Comparison of ENCODE assay signal across 27 mouse cellular contexts in genomic region chr1:62644631-62645278, GRCm38 (mm10). TPM values are rescaled to one million over a fixed set of nuclear protein-coding genes. Genes with fewer than 3 reads are reported as not detected.
DNase-seq lines count a peak whose midpoint lies in the region; ATAC-seq and TF ChIP-seq lines count a peak whose summit lies in the region.
"Had no signal": no experiment of that assay in that cellular context is flagged by ENCODE, and none has a peak within 500 bp of the region (broad histone marks: within the 10 kb centered on the region; RNA-seq: fewer than 3 reads in every experiment).

No protein-coding gene starts in this region.

- no peak overlapping the region for H3K4me3 ChIP-seq in midbrain, embryonic 11.5 days (ENCODE audit: low read depth, low read length)
- no peak overlapping the region for H3K4me3 ChIP-seq in midbrain, postnatal 0 days (ENCODE audit: low read depth, low read length)
- no peak overlapping the region for H3K4me3 ChIP-seq in limb, embryonic 12.5 days (replicated peaks)
- no peak overlapping the region for H3K4me3 ChIP-seq in stomach, postnatal 0 days (ENCODE audit: low read depth, low read length)
- H3K4me3 ChIP-seq: forebrain, embryonic 10.5 days; heart, adult 2 months; heart, embryonic 10.5 days; heart, embryonic 13.5 days had no signal

- H3K27ac ChIP-seq in midbrain, embryonic 11.5 days (ENCODE audit: low read depth, low read length): no peak overlapping the region
- H3K27ac ChIP-seq in midbrain, postnatal 0 days (ENCODE audit: low read depth, low read length): no peak overlapping the region
- peak overlapping the region; percentile 43; the same call in 1 of the 2 replicates for H3K27ac ChIP-seq in limb, embryonic 12.5 days
- H3K27ac ChIP-seq in stomach, postnatal 0 days (replicated peaks): no peak overlapping the region
- H3K27ac ChIP-seq: forebrain, embryonic 10.5 days; heart, adult 2 months; heart, embryonic 10.5 days; heart, embryonic 13.5 days; hindbrain, embryonic 14.5 days had no signal

- H3K4me2 ChIP-seq in midbrain, embryonic 11.5 days: no peak overlapping the region
- no peak overlapping the region for H3K4me2 ChIP-seq in midbrain, postnatal 0 days (ENCODE audit: low read depth, low read length, poor library complexity, severe bottlenecking)
- no peak overlapping the region for H3K4me2 ChIP-seq in limb, embryonic 12.5 days
- no peak overlapping the region for H3K4me2 ChIP-seq in stomach, postnatal 0 days (replicated peaks; ENCODE audit: low read depth)
- H3K4me2 ChIP-seq: heart, embryonic 13.5 days; hindbrain, embryonic 14.5 days had no signal

- no peaks in the 10 kb centered on the region for H3K36me3 ChIP-seq in midbrain, embryonic 11.5 days (ENCODE audit: control insufficient read depth, insufficient read depth, low read length)
- H3K36me3 ChIP-seq in midbrain, postnatal 0 days (ENCODE audit: insufficient read depth, low read length): no peaks in the 10 kb centered on the region
- H3K36me3 ChIP-seq in limb, embryonic 12.5 days: no peaks in the 10 kb centered on the region
- H3K36me3 ChIP-seq in stomach, postnatal 0 days (ENCODE audit: control insufficient read depth, insufficient read depth, low read length): no peaks in the 10 kb centered on the region
- H3K36me3 ChIP-seq: forebrain, embryonic 10.5 days; heart, embryonic 10.5 days; heart, embryonic 13.5 days had no signal

- no peak for TF ChIP-seq CTCF in midbrain, postnatal 0 days (IDR thresholded peaks at IDR 0.05)
- TF ChIP-seq CTCF in stomach, postnatal 0 days (IDR thresholded peaks at IDR 0.05; ENCODE audit: low read depth): no peak

- H3K27me3 ChIP-seq in midbrain, embryonic 11.5 days (ENCODE audit: control insufficient read depth, insufficient read depth, low read length): no peaks in the 10 kb centered on the region
- H3K27me3 ChIP-seq in midbrain, postnatal 0 days (ENCODE audit: insufficient read depth, low read length): no peaks in the 10 kb centered on the region
- peaks cover 15% of the 10 kb centered on the region for H3K27me3 ChIP-seq in limb, embryonic 12.5 days
- H3K27me3 ChIP-seq in stomach, postnatal 0 days (ENCODE audit: control insufficient read depth, insufficient read depth, low read length): no peaks in the 10 kb centered on the region
- H3K27me3 ChIP-seq: heart, embryonic 13.5 days had no signal

- no peak for ATAC-seq in midbrain, embryonic 11.5 days (ENCODE audit: low FRiP score)
- no peak for ATAC-seq in midbrain, postnatal 0 days (ENCODE audit: low FRiP score)
- ATAC-seq in limb, embryonic 12.5 days (ENCODE audit: insufficient number of reproducible peaks, insufficient read depth, low FRiP score, low TSS enrichment, low read depth): peak; percentile 66; the same call in 1 of the 2 replicates
- peak; percentile 53; the same call in 1 of the 2 replicates for ATAC-seq in stomach, postnatal 0 days (ENCODE audit: low FRiP score, low TSS enrichment)
- ATAC-seq: CD4-positive, CD25-positive, alpha-beta regulatory T cell, adult 4 months; forebrain, embryonic 14.5 days; forebrain, postnatal 0 days had no signal

- DNase-seq in midbrain, embryonic 11.5 days (ENCODE audit: low spot score, missing footprints): peak; percentile 33
- no peak for DNase-seq in midbrain, postnatal 0 days (ENCODE audit: low spot score)
- DNase-seq in large intestine, adult 2 months (ENCODE audit: low read depth, low spot score): peak; percentile 40
- no peak for DNase-seq in stomach, postnatal 0 days (ENCODE audit: low spot score)
- no peak for DNase-seq in gastrocnemius, adult 8-10 months (ENCODE audit: low spot score in 2 of 2)
- no peak for DNase-seq in adrenal gland, adult 8-10 months
- no peak for DNase-seq in right cerebral cortex, postnatal 14 days
- DNase-seq: adrenal gland, adult 2 months; adrenal gland, postnatal 25 days; cerebellum, adult 11-12 months; cerebellum, adult 8-10 months; cerebellum, postnatal 10 days; cerebellum, postnatal 36 days; forebrain, postnatal 0 days; gastrocnemius, postnatal 10 days; gastrocnemius, postnatal 36 days; heart, adult 2 months; heart, postnatal 14 days; heart, postnatal 4 days had no signal

- peaks cover 14% of the 10 kb centered on the region for H3K4me1 ChIP-seq in midbrain, embryonic 11.5 days (ENCODE audit: control insufficient read depth, insufficient read depth, low read length)
- no peaks in the 10 kb centered on the region for H3K4me1 ChIP-seq in midbrain, postnatal 0 days (ENCODE audit: insufficient read depth, low read length)
- H3K4me1 ChIP-seq in limb, embryonic 12.5 days (replicated peaks): peaks cover 44% of the 10 kb centered on the region
- no peaks in the 10 kb centered on the region for H3K4me1 ChIP-seq in stomach, postnatal 0 days (replicated peaks; ENCODE audit: control insufficient read depth, insufficient read depth)

- WGBS in midbrain, embryonic 11.5 days: 90% methylated on average over 8 of the region's 8 CpGs
- 85% methylated on average over 8 of the region's 8 CpGs for WGBS in midbrain, postnatal 0 days
- WGBS in large intestine, adult 2 months: 23% methylated on average over 8 of the region's 8 CpGs
- WGBS in limb, embryonic 12.5 days: 16% methylated on average over 8 of the region's 8 CpGs
- 58% methylated on average over 8 of the region's 8 CpGs for WGBS in stomach, postnatal 0 days

- no peak for TF ChIP-seq EP300 in stomach, postnatal 0 days (optimal IDR thresholded peaks at IDR 0.05)

- H3K9me3 ChIP-seq in midbrain, embryonic 11.5 days (ENCODE audit: control insufficient read depth, low read length): no peaks in the 10 kb centered on the region
- no peaks in the 10 kb centered on the region for H3K9me3 ChIP-seq in midbrain, postnatal 0 days (ENCODE audit: low read length)
- no peaks in the 10 kb centered on the region for H3K9me3 ChIP-seq in limb, embryonic 12.5 days
- H3K9me3 ChIP-seq in stomach, postnatal 0 days (ENCODE audit: control insufficient read depth, low read length): no peaks in the 10 kb centered on the region
- H3K9me3 ChIP-seq: forebrain, embryonic 10.5 days; heart, embryonic 10.5 days; heart, embryonic 13.5 days had no signal

- H3K9ac ChIP-seq in midbrain, embryonic 11.5 days (ENCODE audit: low read length): no peak overlapping the region
- H3K9ac ChIP-seq in midbrain, postnatal 0 days (replicated peaks; ENCODE audit: low read length, poor library complexity, severe bottlenecking): no peak overlapping the region
- H3K9ac ChIP-seq in limb, embryonic 12.5 days (replicated peaks): no peak overlapping the region
- no peak overlapping the region for H3K9ac ChIP-seq in stomach, postnatal 0 days (ENCODE audit: low read length)
- H3K9ac ChIP-seq: forebrain, postnatal 0 days; heart, embryonic 13.5 days; hindbrain, embryonic 14.5 days had no signal

RNA-seq across cellular contexts. Expression of gene Nrp2, which starts 58.3 kb away (rescaled TPM):
- 12.5 and 13.3 TPM in 2 replicates for polyA plus RNA-seq in midbrain, embryonic 11.5 days (2014; fragmentation: Nextera tagmentation; extraction: Ambion mirVana)
- total RNA-seq in midbrain, postnatal 0 days (2014; rRNA removed): 56.7 and 60.1 TPM in 2 replicates
- 14.0 and 17.1 TPM in 2 replicates for polyA plus RNA-seq in midbrain, postnatal 0 days (2015; fragmentation: Nextera tagmentation; extraction: Ambion mirVana)
- polyA plus RNA-seq in large intestine, adult 2 months (2012; rRNA removed): 7.0 and 11.7 TPM in 2 replicates
- 70.7 and 86.2 TPM in 2 replicates for polyA plus RNA-seq in limb, embryonic 12.5 days (2016; fragmentation: Nextera tagmentation; extraction: Ambion mirVana)
- polyA plus RNA-seq in stomach, postnatal 0 days (2015; fragmentation: Nextera tagmentation; extraction: Ambion mirVana): 10.2 TPM in 2 replicates
- 1 to 10 TPM; 3.3 to 4.3 (median 4.1) TPM for total RNA-seq in gastrocnemius, adult 8-10 months (2022)
- total RNA-seq in adrenal gland, adult 8-10 months (2022): 10 to 100 TPM; 38.0 to 54.0 (median 45.8) TPM
- total RNA-seq: MEL had no signal

Comparison
In these comparisons a context has a peak if more than half of its experiments do, and no peak if none do; other contexts are left out.
1. DNase-seq: peak in midbrain, embryonic 11.5 days (single experiment) and large intestine, adult 2 months (single experiment); none in midbrain, postnatal 0 days (single experiment), stomach, postnatal 0 days (single experiment), gastrocnemius, adult 8-10 months (0 of 2), adrenal gland, adult 8-10 months (single experiment) and right cerebral cortex, postnatal 14 days (single experiment).
2. ATAC-seq: peak in limb, embryonic 12.5 days (single experiment) and stomach, postnatal 0 days (single experiment); none in midbrain, embryonic 11.5 days (single experiment) and midbrain, postnatal 0 days (single experiment).